Mouse (Mus musculus): ENCODE measurements around the gene Ifna14. TPM values are rescaled to one million over a fixed set of nuclear protein-coding genes. Genes with fewer than 3 reads are reported as not detected.

Ifna14 gene
- total RNA-seq (2023): not detected

DNA sequence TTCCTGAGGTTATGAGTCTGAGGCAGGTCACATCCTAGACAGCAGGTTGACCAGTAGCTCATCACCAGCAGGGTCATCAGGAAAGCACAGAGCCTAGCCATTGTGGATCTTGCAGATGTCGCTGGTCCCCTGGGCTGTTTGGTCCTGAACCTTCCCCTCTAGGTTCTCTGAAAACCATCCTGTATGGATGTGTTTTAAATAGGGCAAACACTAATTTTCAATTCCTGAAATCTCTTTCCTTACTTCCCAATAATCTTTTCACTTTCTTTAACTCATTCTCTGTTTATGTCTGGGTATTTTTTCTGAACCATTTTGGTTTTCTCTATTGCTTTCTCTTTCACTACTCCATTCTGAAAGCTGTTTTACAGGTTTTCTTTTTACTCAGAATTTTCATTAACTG is at the start of gene Ifna14:
Ifna14 (minus strand) TSS at position 101 of the 400 bp plus-strand sequence.

DNA sequence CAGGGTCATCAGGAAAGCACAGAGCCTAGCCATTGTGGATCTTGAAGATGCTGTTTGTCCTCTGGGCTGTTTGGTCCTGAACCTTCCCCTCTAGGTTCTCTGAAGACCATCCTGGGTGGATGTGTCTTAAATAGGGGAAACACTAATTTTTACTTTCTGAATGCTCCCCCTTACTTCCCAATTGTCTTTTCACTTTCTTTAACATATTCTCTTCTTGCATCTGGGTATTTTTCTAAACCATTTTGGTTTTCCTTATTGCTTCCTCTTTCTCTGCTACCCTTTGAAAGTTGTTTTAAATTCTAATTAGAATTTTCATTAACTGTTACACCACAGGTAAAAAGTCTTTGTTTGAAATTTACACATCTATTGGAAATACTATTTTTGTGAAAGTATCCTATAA is 31.7 kb upstream of the Ifna14 start, which contains the start of gene Ifna12:
Ifna12 (minus strand) TSS at position 101 of the 400 bp plus-strand sequence.

DNA sequence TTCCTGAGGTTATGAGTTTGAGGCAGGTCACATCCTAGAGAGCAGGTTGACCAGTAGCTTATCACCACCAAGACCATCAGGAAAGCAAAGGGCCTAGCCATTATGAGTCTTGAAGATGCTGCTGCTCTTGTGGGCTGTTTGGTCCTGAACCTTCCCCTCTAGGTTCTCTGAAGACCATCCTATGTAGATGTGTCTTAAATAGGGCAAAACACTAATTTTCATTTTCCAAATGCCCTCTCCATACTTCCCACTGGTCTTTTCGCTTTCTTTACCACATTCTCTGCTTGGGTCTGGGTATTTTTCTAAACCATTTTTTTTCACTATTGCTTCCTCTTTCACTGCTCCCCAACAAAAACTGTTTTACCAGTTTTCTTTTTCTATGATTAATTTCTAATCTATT is 20.7 kb upstream of the Ifna14 start, which contains the start of gene Ifna9:
Ifna9 (minus strand) TSS at position 101 of the 400 bp plus-strand sequence.

DNA sequence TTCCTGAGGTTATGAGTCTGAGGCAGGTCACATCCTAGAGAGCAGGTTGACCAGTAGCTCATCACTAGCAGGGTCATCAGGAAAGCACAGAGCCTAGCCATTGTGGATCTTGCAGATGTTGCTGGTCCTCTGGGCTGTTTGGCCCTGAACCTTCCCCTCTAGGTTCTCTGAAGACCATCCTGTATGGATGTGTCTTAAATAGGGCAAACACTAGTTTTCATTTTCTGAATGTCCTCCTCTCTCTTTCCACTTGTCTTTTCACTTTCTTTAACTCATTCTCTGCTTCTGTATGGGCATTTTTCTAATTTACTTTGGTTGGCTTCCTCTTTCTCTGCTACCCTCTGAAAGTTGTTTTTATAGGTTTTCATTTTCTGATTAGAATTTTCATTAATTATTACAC is 13.5 kb downstream of the Ifna14 start, which contains the start of gene Ifna15:
Ifna15 (minus strand) TSS at position 101 of the 400 bp plus-strand sequence.

DNA sequence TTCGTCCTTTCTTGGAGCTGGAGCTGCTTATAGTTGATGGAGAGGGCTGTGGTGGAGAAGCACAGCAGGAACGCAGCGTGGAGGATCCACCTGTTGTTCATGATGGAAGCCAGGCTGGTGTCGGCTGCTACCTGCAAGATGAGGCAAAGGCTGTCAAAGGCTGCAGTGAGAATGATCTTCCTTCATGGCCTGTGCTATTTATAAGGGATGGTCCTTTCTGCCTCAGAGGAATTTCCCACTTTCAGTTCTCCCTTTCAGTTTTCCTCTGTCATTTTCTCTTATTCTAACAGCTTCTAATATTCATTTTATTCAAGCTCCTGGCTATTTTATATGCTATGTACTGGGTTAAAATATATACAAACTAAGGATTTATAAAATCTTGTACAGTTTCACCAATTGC is 48.9 kb downstream of the Ifna14 start, which contains the start of gene Ifnb1:
Ifnb1 (minus strand) TSS at position 101 of the 400 bp plus-strand sequence.

Other genes starting within 250 kb of the Ifna14 start
- gene Hacd4, start 132.9 kb downstream of the Ifna14 start, total RNA-seq (2023): 1.2 TPM
- not detected for gene Ifnb1, start 49.0 kb downstream of the Ifna14 start, total RNA-seq (2023)
- not detected for gene Ifna15, start 13.6 kb downstream of the Ifna14 start, total RNA-seq (2023)
- not detected for gene Ifna9, start 20.6 kb upstream of the Ifna14 start, total RNA-seq (2023)
- not detected for gene Ifna12, start 31.6 kb upstream of the Ifna14 start, total RNA-seq (2023)
- not detected for gene C87499, start 62.6 kb upstream of the Ifna14 start, total RNA-seq (2023)
- not detected for gene Ifna13, start 72.7 kb upstream of the Ifna14 start, total RNA-seq (2023)
- gene Ifna16, start 105.1 kb upstream of the Ifna14 start, total RNA-seq (2023): not detected
- not detected for gene Ifna2, start 112.1 kb upstream of the Ifna14 start, total RNA-seq (2023)
- gene Ifnab, start 119.6 kb upstream of the Ifna14 start, total RNA-seq (2023): not detected
- gene Gm26566, start 150.0 kb upstream of the Ifna14 start, total RNA-seq (2023): 1.9 TPM
- 51.2 TPM for gene Klhl9, start 150.7 kb upstream of the Ifna14 start, total RNA-seq (2023)
- not detected for gene Gm13271, start 183.1 kb upstream of the Ifna14 start, total RNA-seq (2023)
- not detected for gene Gm13283, start 188.3 kb upstream of the Ifna14 start, total RNA-seq (2023)
- gene Gm13290, start 202.0 kb upstream of the Ifna14 start, total RNA-seq (2023): not detected
- gene Gm13289, start 205.1 kb upstream of the Ifna14 start, total RNA-seq (2023): not detected
- gene Gm13272, start 208.1 kb upstream of the Ifna14 start, total RNA-seq (2023): not detected
- not detected for gene Ifnz, start 210.3 kb upstream of the Ifna14 start, total RNA-seq (2023)
- gene Gm13276, start 213.9 kb upstream of the Ifna14 start, total RNA-seq (2023): not detected
- gene Gm13277, start 216.8 kb upstream of the Ifna14 start, total RNA-seq (2023): not detected
- gene Gm13278, start 219.8 kb upstream of the Ifna14 start, total RNA-seq (2023): not detected
- not detected for gene Gm13275, start 222.7 kb upstream of the Ifna14 start, total RNA-seq (2023)
- gene Gm13279, start 225.6 kb upstream of the Ifna14 start, total RNA-seq (2023): not detected
- gene Gm13285, start 227.9 kb upstream of the Ifna14 start, total RNA-seq (2023): not detected
- gene Gm13287, start 231.5 kb upstream of the Ifna14 start, total RNA-seq (2023): not detected
- gene Gm13288, start 233.7 kb upstream of the Ifna14 start, total RNA-seq (2023): 0.38 TPM
- not detected for gene Ifna7, start 244.4 kb upstream of the Ifna14 start, total RNA-seq (2023)
- not detected for gene Ifna11, start 248.2 kb upstream of the Ifna14 start, total RNA-seq (2023)

Measured in CD4-positive naive resting alpha-beta T cell, adult 57 days (primary cell).